9 mouse cellular contexts compared by ENCODE assay signal in genomic region chr2:127990856-127991479, GRCm38 (mm10).
DNase-seq lines count a peak whose midpoint lies in the region; ATAC-seq and TF ChIP-seq lines count a peak whose summit lies in the region.
"Had no signal": no experiment of that assay in that cellular context is flagged by ENCODE, and none has a peak within 500 bp of the region (broad histone marks: within the 10 kb centered on the region; RNA-seq: fewer than 3 reads in every experiment).

No protein-coding gene starts in this region.

- H3K9ac ChIP-seq in liver, adult 2 months (ENCODE audit: low read depth, low read length) = no peak overlapping the region
- no peak overlapping the region for H3K9ac ChIP-seq in liver, embryonic 12.5 days
- H3K9ac ChIP-seq in lung, embryonic 16.5 days (ENCODE audit: low read length) = peak overlapping the region; percentile 24; the same call in 1 of the 2 replicates
- no peak overlapping the region for H3K9ac ChIP-seq in hindbrain, embryonic 12.5 days

- H3K27ac ChIP-seq in liver, adult 2 months (replicated peaks; ENCODE audit: insufficient read depth, low read depth, low read length) = no peak overlapping the region
- H3K27ac ChIP-seq in liver, embryonic 12.5 days = no peak overlapping the region
- H3K27ac ChIP-seq in lung, embryonic 16.5 days (ENCODE audit: low read length) = peak overlapping the region; percentile 88
- H3K27ac ChIP-seq in hindbrain, embryonic 12.5 days = no peak overlapping the region

- peaks cover 8% of the 10 kb centered on the region; the same call in 1 of the 2 replicates for H3K4me1 ChIP-seq in liver, adult 2 months (ENCODE audit: control insufficient read depth, insufficient read depth, low read length)
- H3K4me1 ChIP-seq in liver, embryonic 12.5 days = no peaks in the 10 kb centered on the region
- peaks cover 13% of the 10 kb centered on the region for H3K4me1 ChIP-seq in lung, embryonic 16.5 days (replicated peaks; ENCODE audit: control insufficient read depth, insufficient read depth, low read length)
- H3K4me1 ChIP-seq in hindbrain, embryonic 12.5 days = peaks cover 2% of the 10 kb centered on the region; the same call in 1 of the 2 replicates

- no peaks in the 10 kb centered on the region for H3K79me2 ChIP-seq in liver, adult 2 months (ENCODE audit: control insufficient read depth, insufficient read depth, low read length)

- intact Hi-C loops in heart, postnatal 10 days (cut with DNase I) = no loop called here

- peak; percentile 92 for DNase-seq in liver, adult 2 months (ENCODE audit: extremely low read depth, low read depth, low spot score)
- peak; percentile 41 to 49 for DNase-seq in adrenal gland, postnatal 36 days
- peak; percentile 55 to 63 for DNase-seq in heart, postnatal 10 days
- DNase-seq in frontal cortex, postnatal 14 days (ENCODE audit: low spot score in 2 of 2) = no peak
- DNase-seq: layer of hippocampus, adult 9-11 months had no signal

- TF ChIP-seq POLR2A in liver, adult 2 months (IDR thresholded peaks at IDR 0.05; ENCODE audit: extremely low read depth, insufficient read depth, low read length) = no peak

- no peak overlapping the region for H3K4me2 ChIP-seq in liver, embryonic 12.5 days
- H3K4me2 ChIP-seq in lung, embryonic 16.5 days (ENCODE audit: low read depth, low read length) = peak overlapping the region; percentile 17; the same call in 1 of the 2 replicates
- H3K4me2 ChIP-seq in hindbrain, embryonic 12.5 days (replicated peaks) = no peak overlapping the region

- 24% methylated on average over 6 of the region's 6 CpGs for WGBS in liver, adult 2 months
- 49% methylated on average over 6 of the region's 6 CpGs for WGBS in liver, embryonic 12.5 days (ENCODE audit: insufficient replicate concordance)
- WGBS in lung, embryonic 16.5 days = 19% methylated on average over 6 of the region's 6 CpGs
- 52% methylated on average over 6 of the region's 6 CpGs for WGBS in hindbrain, embryonic 12.5 days

- ATAC-seq in liver, embryonic 12.5 days = no peak
- ATAC-seq in lung, embryonic 16.5 days (ENCODE audit: low read depth) = peak; percentile 96
- ATAC-seq in frontal cortex, adult (ENCODE audit: low TSS enrichment) = no peak
- ATAC-seq in hindbrain, embryonic 12.5 days (ENCODE audit: low FRiP score) = no peak

- H3K4me3 ChIP-seq in liver, adult 2 months (ENCODE audit: insufficient read depth, low read depth, low read length) = no peak overlapping the region
- H3K4me3 ChIP-seq in liver, embryonic 12.5 days = no peak overlapping the region
- no peak overlapping the region for H3K4me3 ChIP-seq in lung, embryonic 16.5 days (ENCODE audit: low read length)
- no peak overlapping the region for H3K4me3 ChIP-seq in hindbrain, embryonic 12.5 days

- H3K27me3 ChIP-seq in liver, adult 2 months (ENCODE audit: control insufficient read depth, insufficient read depth, low read length) = no peaks in the 10 kb centered on the region
- H3K27me3 ChIP-seq in liver, embryonic 12.5 days (replicated peaks) = no peaks in the 10 kb centered on the region
- H3K27me3 ChIP-seq in lung, embryonic 16.5 days (ENCODE audit: control insufficient read depth, insufficient read depth, low read depth, low read length) = no peaks in the 10 kb centered on the region
- H3K27me3 ChIP-seq in hindbrain, embryonic 12.5 days = no peaks in the 10 kb centered on the region

- no peak for TF ChIP-seq CTCF in liver, adult 2 months (IDR thresholded peaks at IDR 0.05; ENCODE audit: low read depth, low read length)

- H3K36me3 ChIP-seq in liver, adult 2 months (ENCODE audit: control insufficient read depth, insufficient read depth, low read length) = no peaks in the 10 kb centered on the region
- no peaks in the 10 kb centered on the region for H3K36me3 ChIP-seq in liver, embryonic 12.5 days
- no peaks in the 10 kb centered on the region for H3K36me3 ChIP-seq in lung, embryonic 16.5 days (ENCODE audit: control insufficient read depth, insufficient read depth, low read length)
- H3K36me3 ChIP-seq in hindbrain, embryonic 12.5 days = no peaks in the 10 kb centered on the region

- H3K9me3 ChIP-seq in liver, embryonic 12.5 days (replicated peaks) = no peaks in the 10 kb centered on the region
- no peaks in the 10 kb centered on the region for H3K9me3 ChIP-seq in lung, embryonic 16.5 days (ENCODE audit: control insufficient read depth, low read length)
- no peaks in the 10 kb centered on the region for H3K9me3 ChIP-seq in hindbrain, embryonic 12.5 days (replicated peaks)

Comparison
In these comparisons a context has a peak if more than half of its experiments do, and no peak if none do; other contexts are left out.
1. DNase-seq: peak in liver, adult 2 months (single experiment), adrenal gland, postnatal 36 days (2 of 2) and heart, postnatal 10 days (2 of 2); none in frontal cortex, postnatal 14 days (0 of 2).